Mouse (Mus musculus) midbrain, embryonic 16.5 days (tissue): ENCODE measurements at regions not wholly inside any gene's neighbourhood (a gene's known extent, or its start where the extent isn't known, plus 50 kb on each side); places are given as distances from the start of the nearest gene placed in this dataset.
"Not testable (repeated sequence)": the region's sequence is repeated elsewhere in the genome, so short reads cannot be mapped to it uniquely, and the experiment has no call there.

Experiments used
- ATAC-seq: fragments of 200-750 bp; cut with Nextera tagmentation; 2 replicates; pipeline ENCODE4 v1.8.0; 2017; ENCODE audit warnings: moderate TSS enrichment
- H3K27ac ChIP-seq: fragments of 300-500 bp; sonication (generic); 2 replicates; pipeline ENCODE4 v1.5.1; 2014; ENCODE audit warnings: mild to moderate bottlenecking, low read length, mixed read lengths
- H3K27me3 ChIP-seq: fragments of 300-500 bp; sonication (generic); 2 replicates; pipeline ENCODE4 v1.6.1; 2014; ENCODE audit warnings: low read depth, low read length, mixed read lengths; ENCODE audit not compliant: control insufficient read depth, insufficient read depth
- H3K36me3 ChIP-seq: fragments of 300-500 bp; sonication (generic); 2 replicates; pipeline ENCODE4 v1.6.1; 2014; ENCODE audit warnings: mild to moderate bottlenecking, low read length, moderate library complexity, mixed read lengths; ENCODE audit not compliant: control insufficient read depth, insufficient read depth
- H3K4me1 ChIP-seq: fragments of 300-500 bp; sonication (generic); 2 replicates; pipeline ENCODE4 v1.6.1; 2014; ENCODE audit warnings: mild to moderate bottlenecking, low read length, mixed read lengths; ENCODE audit not compliant: control insufficient read depth, insufficient read depth
- H3K4me2 ChIP-seq: fragments of 300-500 bp; sonication (generic); 2 replicates; pipeline ENCODE4 v1.6.1; 2014; ENCODE audit warnings: mild to moderate bottlenecking, low read length, mixed read lengths
- H3K4me3 ChIP-seq: fragments of 300-500 bp; sonication (generic); 2 replicates; pipeline ENCODE4 v1.5.1; 2014; ENCODE audit warnings: low read depth, mild to moderate bottlenecking, low read length, moderate library complexity, mixed read lengths
- H3K9ac ChIP-seq: fragments of 300-500 bp; sonication (generic); 2 replicates; pipeline ENCODE4 v1.6.1; 2014; ENCODE audit warnings: low read depth, low read length, mixed read lengths
- H3K9me3 ChIP-seq: fragments of 300-500 bp; sonication (generic); replicated peaks from 2 replicates; pipeline ENCODE4 v1.6.1; 2014; ENCODE audit warnings: mild to moderate bottlenecking, low read length, mixed read lengths; ENCODE audit not compliant: control insufficient read depth, poor library complexity, severe bottlenecking
- WGBS: fragments of 180-500 bp; shearing (Covaris S2); extraction: QIAGEN DNeasy Blood & Tissue Kit; methylation state at CpG from one replicate; pipeline ENCODE4 v1.1.7; 2014; 5-methylcytosine and 5-hydroxymethylcytosine counted together

GRCm38 (mm10) chr4:27425902-27426301 lies 1079.2 kb upstream of the Manea start:
- ATAC-seq: no peak
- Histone ChIP-seq H3K4me1 (no peaks in the 10 kb centered on the region), H3K36me3 (no peaks in the 10 kb centered on the region), H3K9me3 (no peaks in the 10 kb centered on the region), H3K9ac (no peak overlapping the region), H3K4me3 (no peak overlapping the region), H3K27ac (no peak overlapping the region), H3K4me2 (no peak overlapping the region), H3K27me3 (no peaks in the 10 kb centered on the region)
- 77% methylated on average over 7 of the region's 7 CpGs for WGBS

GRCm38 (mm10) chr4:27423846-27424245 lies 1077.2 kb upstream of the Manea start:
- Histone ChIP-seq H3K27me3 (no peaks in the 10 kb centered on the region), H3K4me3 (no peak overlapping the region), H3K36me3 (no peaks in the 10 kb centered on the region), H3K9me3 (no peaks in the 10 kb centered on the region), H3K27ac (no peak overlapping the region), H3K4me1 (no peaks in the 10 kb centered on the region), H3K4me2 (no peak overlapping the region), H3K9ac (no peak overlapping the region)
- 95% methylated on average over 3 of the region's 3 CpGs for WGBS
- ATAC-seq: no peak

- no peaks in the 10 kb centered on the region for H3K9me3 ChIP-seq
- 81% methylated on average over 2 of the region's 2 CpGs for WGBS
- H3K27me3 ChIP-seq: no peaks in the 10 kb centered on the region
- H3K4me3 ChIP-seq: no peak overlapping the region
- H3K36me3 ChIP-seq: no peaks in the 10 kb centered on the region
- no peak overlapping the region for H3K4me2 ChIP-seq
- no peak for ATAC-seq
- no peak overlapping the region for H3K27ac ChIP-seq
- H3K9ac ChIP-seq: no peak overlapping the region
- no peaks in the 10 kb centered on the region for H3K4me1 ChIP-seq
Measured at GRCm38 (mm10) chr4:27418517-27418916, 1071.8 kb upstream of the Manea start.

GRCm38 (mm10) chr4:27384941-27385340 lies 1038.2 kb upstream of the Manea start:
- H3K36me3 ChIP-seq, H3K4me3 ChIP-seq, H3K9me3 ChIP-seq, H3K27ac ChIP-seq, H3K4me1 ChIP-seq, H3K27me3 ChIP-seq, H3K4me2 ChIP-seq, H3K9ac ChIP-seq, ATAC-seq: not testable (repeated sequence)
- WGBS: 93% methylated on average over 4 of the region's 5 CpGs

GRCm38 (mm10) chr4:27346892-27347291 lies 1000.2 kb upstream of the Manea start:
- Histone ChIP-seq H3K27me3 (no peaks in the 10 kb centered on the region), H3K9me3 (no peaks in the 10 kb centered on the region), H3K36me3 (no peaks in the 10 kb centered on the region), H3K27ac (no peak overlapping the region), H3K4me1 (no peaks in the 10 kb centered on the region), H3K4me3 (no peak overlapping the region), H3K4me2 (no peak overlapping the region), H3K9ac (no peak overlapping the region)
- ATAC-seq: no peak

GRCm38 (mm10) chr4:27333279-27333678 lies 986.6 kb upstream of the Manea start:
- Histone ChIP-seq H3K9me3 (no peaks in the 10 kb centered on the region), H3K27ac (no peak overlapping the region), H3K4me3 (no peak overlapping the region), H3K27me3 (no peaks in the 10 kb centered on the region), H3K36me3 (no peaks in the 10 kb centered on the region), H3K4me1 (no peaks in the 10 kb centered on the region), H3K4me2 (no peak overlapping the region), H3K9ac (no peak overlapping the region)
- WGBS: 98% methylated on average over 3 of the region's 3 CpGs
- ATAC-seq: no peak
